Mouse (Mus musculus) right cerebral cortex, postnatal 36 days (tissue): ENCODE measurements at regions not wholly inside any gene's neighbourhood (a gene's known extent, or its start where the extent isn't known, plus 50 kb on each side); places are given as distances from the start of the nearest gene placed in this dataset.
"Not testable (repeated sequence)": the region's sequence is repeated elsewhere in the genome, so short reads cannot be mapped to it uniquely, and the experiment has no call there.

Experiments
- DNase-seq, 2 experiments: peaks; one replicate each; pipeline ENCODE4 v3.0.0; 2022; ENCODE audit warnings: low spot score in 2 of 2, mixed read lengths in 1 of 2

DNA sequence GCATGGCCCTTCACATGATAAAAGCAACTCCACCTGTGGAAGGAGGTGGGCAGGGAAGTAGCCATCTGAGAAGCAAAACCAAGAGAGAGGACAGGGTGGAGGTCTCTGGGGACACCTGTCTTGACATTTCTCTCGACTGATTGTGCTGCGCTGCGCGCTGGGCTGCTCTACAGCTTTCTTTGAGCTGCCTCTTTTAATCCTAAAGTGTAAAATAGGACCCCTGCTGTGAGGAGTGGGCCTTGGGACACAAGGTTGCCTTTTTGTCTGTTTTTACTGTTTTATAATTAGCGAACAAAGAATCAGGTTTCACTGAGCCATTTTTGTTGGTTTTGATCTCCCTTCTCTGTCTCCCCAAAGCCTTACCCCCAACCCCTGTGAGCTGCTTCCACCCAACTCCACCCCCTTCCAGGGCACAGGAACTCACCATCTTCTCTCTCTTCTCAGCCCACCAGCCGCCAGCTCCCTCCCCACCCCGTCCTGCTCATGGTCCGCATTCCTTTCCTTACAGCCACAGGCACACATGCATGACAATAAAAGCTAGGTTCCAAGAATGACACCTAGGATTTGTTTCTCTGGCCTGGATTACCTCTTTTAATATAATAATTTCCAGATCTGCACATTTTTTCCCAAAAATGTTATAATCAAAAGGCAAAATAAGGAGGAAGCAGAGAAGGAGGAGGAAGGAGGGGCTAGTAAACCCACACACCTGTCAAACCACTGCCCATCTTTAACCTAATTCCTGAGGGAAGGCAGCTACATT lies 57.3 kb downstream of the Cbln4 start:
- DNase-seq = no peak

DNA sequence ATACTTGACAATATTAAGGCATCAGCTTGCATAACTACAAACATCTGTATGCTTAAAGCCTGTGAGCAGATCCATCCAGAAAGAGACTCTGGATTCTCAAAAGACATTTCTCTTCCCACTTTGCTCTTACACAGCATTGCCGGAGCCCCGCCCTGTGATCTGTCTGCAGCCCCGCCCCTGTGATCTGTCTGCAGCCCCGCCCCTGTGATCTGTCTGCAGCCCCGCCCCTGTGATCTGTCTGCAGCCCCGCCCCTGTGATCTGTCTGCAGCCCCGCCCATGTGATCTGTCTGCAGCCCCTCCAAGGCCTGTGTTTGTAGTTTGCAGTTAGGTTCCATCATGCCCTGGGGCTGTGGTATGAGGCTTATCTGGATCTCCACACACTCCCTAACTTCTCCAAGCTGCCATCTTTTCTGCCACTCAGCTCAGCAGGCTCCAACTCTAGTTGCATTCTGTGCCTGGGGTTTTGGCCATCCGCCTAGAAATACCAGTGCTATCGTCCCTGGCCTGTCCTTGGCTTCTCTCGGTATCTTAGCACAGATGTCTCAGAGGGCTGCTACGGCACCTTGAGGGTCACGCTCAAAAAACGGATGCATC lies 73.9 kb downstream of the Cbln4 start:
- no peak for DNase-seq

GRCm38 (mm10) chr2:171946569-171947250 lies 96.6 kb downstream of the Cbln4 start:
- DNase-seq = peak; percentile 9 to 14

GRCm38 (mm10) chr2:171942671-171943070 lies 100.6 kb downstream of the Cbln4 start:
- DNase-seq = peak in 1 of 2 experiments; percentile 11

DNA sequence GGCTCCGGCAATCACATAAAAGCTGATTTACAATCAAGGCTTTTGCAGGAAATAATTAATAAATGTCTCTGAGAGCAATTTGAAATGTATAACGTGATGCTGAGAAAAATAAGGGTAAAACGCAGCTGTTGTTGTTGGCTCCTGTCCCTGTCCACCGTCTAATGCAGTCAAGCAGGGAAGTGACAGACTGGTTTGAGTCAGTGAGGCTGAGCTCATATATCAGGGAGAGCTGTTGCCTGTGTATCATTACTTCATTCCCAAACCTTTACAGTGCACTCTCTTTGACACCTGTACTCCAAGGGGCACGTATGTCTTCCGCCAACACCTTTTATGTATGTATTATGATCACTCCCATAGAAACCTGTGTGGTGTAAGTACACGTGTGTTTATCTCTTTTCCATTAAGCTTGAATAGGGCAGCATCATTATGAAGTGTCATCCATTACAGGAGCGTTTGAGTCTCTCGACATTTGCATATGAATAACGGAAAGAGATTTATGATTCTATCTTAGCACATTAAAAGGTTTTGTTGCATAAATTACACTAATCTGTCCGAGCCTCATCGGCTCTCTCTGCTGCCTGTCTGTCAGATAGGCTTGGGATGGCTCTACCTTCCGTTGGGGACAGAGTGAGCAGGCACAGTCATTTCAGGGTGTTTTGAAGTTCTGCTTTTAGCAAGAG lies 107.5 kb downstream of the Cbln4 start:
- no peak for DNase-seq

GRCm38 (mm10) chr2:171920960-171921359 lies 122.3 kb downstream of the Cbln4 start:
- DNase-seq = peak; percentile 7 to 23

DNA sequence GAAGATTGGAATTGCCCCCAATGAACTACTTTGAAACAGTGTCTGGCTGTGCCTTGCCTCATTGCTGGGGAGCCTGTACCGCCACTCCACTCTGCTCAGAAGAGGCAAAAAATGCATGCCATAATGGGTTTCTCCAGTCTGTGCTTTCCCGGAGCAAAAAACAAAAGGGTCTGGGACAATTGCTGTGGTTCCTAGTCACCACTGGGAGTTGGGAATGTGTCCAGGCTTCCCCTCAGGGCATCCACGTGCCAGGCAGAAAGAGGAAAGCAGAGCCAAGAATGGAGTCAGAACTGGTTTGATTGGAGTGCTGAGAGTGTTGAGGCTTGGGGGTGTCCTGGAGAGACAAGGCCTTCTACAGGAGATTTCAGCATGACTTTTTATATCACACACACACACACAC lies 156.0 kb downstream of the Cbln4 start:
- DNase-seq = no peak

DNA sequence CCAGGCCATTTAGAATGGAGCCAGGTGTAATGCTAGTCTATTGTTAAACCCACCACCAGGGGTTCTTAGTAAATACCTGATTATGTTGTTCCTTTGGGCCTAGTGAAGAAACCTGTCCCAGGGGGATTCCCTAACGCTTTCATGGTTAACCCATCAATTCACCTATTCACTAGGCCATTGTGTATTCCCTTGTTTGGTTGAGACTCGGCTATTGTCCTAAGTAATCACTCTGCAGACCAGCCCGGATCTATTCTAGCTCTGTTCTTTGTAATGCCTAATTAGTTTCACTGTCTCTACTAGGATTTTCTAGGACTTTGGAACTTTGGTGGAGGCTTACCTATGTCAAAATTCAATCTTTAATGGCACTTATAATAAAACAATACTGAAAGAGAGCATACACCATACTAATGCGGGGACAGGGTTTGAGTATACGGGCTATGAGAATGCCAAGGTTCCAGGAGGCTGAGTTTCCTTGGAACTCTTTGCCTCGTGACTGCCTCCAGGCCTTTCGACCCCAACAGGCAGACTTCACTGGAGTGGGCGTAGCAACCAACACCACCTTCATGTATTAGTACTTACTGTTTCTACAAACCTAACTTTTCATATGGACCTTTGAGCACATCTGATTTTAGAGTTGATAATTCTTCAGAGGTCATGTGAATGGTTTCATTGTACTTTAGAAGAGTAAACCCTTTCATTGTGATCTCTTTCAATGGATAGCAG lies 163.9 kb downstream of the Cbln4 start:
- DNase-seq = not testable (repeated sequence)

GRCm38 (mm10) chr2:171867550-171867949 lies 175.7 kb downstream of the Cbln4 start:
- DNase-seq = no peak

- DNase-seq = no peak
These were observed 178.8 kb downstream of the Cbln4 start for GRCm38 (mm10) chr2:171864376-171864965.

- no peak for DNase-seq
These were observed 180.6 kb downstream of the Cbln4 start for GRCm38 (mm10) chr2:171862626-171863025.

- DNase-seq = no peak
These were observed 184.4 kb downstream of the Cbln4 start for GRCm38 (mm10) chr2:171858894-171859293.

DNA sequence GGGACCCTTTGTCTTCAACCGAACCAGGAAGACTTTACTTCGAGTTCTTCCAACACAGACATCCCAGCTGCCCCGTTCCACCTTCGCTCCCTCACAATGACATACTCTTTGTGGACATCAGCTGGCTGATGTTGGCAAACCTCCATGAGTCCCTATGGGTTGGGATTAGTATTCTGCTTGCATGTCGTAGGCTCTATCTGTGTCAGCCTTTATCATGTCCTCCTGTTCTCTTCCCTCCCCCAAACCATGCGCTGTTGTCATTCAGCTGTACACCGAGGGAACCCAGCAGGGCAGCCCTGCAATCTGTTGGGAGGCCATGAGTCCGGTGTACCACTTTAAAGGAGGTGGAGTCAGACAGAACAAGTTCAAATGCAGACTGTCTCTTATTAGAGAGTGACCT lies 186.8 kb downstream of the Cbln4 start:
- no peak for DNase-seq

DNA sequence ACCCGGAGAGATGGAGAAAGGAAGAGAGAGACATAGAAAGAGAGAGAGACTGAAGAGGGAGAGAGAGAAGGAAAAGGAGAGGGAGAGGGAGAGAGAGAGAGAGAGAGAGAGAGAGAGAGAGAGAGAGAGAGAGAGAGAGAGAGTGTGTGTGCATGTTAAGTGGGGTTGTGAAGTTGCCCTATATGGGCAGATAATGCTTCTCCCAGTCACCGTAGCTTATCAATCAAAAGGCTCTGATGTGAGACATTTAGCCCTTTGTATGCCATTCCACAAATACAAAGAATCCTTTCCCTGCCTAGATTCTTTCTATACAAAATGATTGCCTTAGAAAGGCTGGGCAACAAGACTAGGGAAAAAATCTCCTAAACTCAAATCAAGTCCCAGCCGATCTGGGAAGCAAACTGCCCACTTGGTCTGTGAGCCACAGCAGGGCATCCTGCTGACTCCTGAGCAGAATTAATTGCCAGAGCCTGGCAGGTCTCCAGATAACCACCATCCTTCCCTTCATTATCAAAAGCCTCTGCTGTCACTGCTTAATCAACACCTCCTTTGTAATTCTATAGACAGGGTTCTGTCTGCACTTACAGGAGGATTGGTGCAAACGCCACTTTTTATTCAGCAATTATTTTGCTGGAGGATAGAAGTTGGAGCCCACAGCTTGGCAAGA lies 196.3 kb downstream of the Cbln4 start:
- DNase-seq = no peak

DNA sequence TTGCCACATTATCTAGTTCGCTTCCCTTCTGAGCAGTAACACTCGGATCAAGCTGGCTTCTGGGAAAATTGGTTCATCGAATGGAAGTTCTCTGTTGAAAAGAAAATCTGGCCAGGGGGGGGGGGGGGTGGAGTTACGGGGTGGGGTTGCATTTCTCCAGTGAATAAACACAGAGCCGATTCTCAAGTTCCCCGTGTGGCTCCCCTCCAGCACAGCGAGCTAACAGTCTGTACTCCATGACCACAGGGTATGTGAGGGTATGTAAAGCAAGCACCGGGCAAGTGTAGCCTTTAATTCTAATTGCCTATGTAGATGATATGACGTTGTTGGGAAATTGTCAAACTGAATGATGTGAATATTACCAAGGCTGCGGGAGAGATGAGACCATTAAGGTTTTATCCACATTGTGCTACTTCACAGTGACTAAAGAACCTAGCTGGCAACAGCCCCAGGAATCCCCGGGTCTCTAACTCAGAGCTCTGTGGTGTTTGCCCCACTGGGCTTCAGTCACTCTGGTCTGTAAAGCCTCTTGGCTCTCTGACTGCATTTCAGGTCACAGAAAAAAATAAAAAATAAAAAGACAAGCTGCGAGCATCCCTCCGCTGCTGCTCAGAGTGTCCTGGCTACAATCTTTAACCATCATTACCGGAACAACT lies 203.1 kb downstream of the Cbln4 start:
- DNase-seq = no peak

DNA sequence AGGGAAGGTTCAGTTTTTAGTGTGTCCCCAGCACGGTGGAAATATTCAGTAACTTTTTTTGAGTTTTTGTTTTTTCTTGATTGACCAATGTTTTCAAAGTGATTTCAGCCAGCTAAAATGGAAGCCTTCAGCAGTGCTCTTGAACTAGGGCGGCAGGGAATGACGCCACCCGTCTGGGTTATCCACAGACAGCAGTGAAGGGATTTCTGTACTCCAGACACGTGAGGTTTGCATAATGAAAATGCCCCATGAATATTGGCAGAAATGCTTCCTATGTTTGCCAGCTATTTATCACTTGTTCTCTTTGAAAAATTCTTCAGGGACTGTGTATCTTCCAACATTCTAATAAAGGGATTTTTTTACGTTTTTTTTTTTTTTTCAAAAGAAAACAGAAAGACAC lies 221.1 kb downstream of the Cbln4 start:
- DNase-seq = no peak

DNA sequence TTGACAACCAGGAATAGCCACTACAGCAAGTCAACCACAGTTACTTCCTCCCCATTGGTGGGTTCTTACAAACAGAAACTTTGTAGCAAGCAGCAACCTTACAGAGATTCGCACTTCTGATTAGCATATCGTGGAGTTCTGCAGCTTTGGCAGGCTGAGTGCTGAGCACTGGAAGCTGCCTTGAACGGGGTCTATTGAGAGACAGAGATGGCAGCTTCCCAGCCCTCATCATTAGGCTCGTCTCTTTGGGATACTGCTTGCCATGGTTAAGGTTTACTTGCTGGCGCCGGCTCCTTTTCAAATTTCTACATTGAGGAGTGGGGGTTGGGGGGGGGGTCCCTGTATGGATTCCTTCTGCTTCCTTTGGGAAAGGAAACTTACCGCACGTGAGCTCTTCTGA lies 224.8 kb downstream of the Cbln4 start:
- DNase-seq = no peak

GRCm38 (mm10) chr2:171816685-171817419 lies 226.4 kb downstream of the Cbln4 start:
- peak; percentile 9 to 13 for DNase-seq

GRCm38 (mm10) chr2:171812701-171813100 lies 230.6 kb downstream of the Cbln4 start:
- DNase-seq = no peak
